Mouse (Mus musculus) liver, adult 2 months (tissue): ENCODE measurements around the gene Cul9. TPM values are rescaled to one million over a fixed set of nuclear protein-coding genes. Genes with fewer than 3 reads are reported as not detected.

ENCODE experiments used
- DNase-seq: peaks from one replicate; pipeline ENCODE4 v3.0.0-alpha.2; 2011; ENCODE audit warnings: low read depth, low spot score; ENCODE audit errors: extremely low read depth
- H3K27ac ChIP-seq: fragments of 200-500 bp; replicated peaks from 2 replicates; pipeline ENCODE4 v1.5.1; 2012; ENCODE audit warnings: low read depth, mild to moderate bottlenecking, control low read depth, inconsistent platforms, low read length; ENCODE audit not compliant: insufficient read depth
- H3K27me3 ChIP-seq: fragments of 200-500 bp; 2 replicates; pipeline ENCODE4 v1.6.1; 2012; ENCODE audit warnings: mild to moderate bottlenecking, moderate library complexity, low read length, inconsistent platforms; ENCODE audit not compliant: control insufficient read depth, insufficient read depth
- H3K36me3 ChIP-seq: fragments of 200-500 bp; 2 replicates; pipeline ENCODE4 v1.6.1; 2012; ENCODE audit warnings: low read length, inconsistent platforms; ENCODE audit not compliant: control insufficient read depth, insufficient read depth
- H3K4me1 ChIP-seq: fragments of 200-500 bp; 2 replicates; pipeline ENCODE4 v1.6.1; 2011; ENCODE audit warnings: low read length; ENCODE audit not compliant: control insufficient read depth, insufficient read depth
- H3K4me3 ChIP-seq: fragments of 200-500 bp; 2 replicates; pipeline ENCODE4 v1.5.1; 2011; ENCODE audit warnings: low read depth, mild to moderate bottlenecking, control low read depth, low read length, moderate library complexity; ENCODE audit not compliant: insufficient read depth
- H3K79me2 ChIP-seq: fragments of 200-500 bp; 2 replicates; pipeline ENCODE4 v1.6.1; 2012; ENCODE audit warnings: inconsistent platforms, mild to moderate bottlenecking, low read length, moderate library complexity; ENCODE audit not compliant: control insufficient read depth, insufficient read depth
- H3K9ac ChIP-seq: fragments of 200-500 bp; 2 replicates; pipeline ENCODE4 v1.6.1; 2012; ENCODE audit warnings: low read depth, mild to moderate bottlenecking, control low read depth, inconsistent platforms, low read length
- CTCF ChIP-seq: fragments of 200-500 bp; IDR thresholded peaks from 2 replicates; pipeline ENCODE4 v1.5.1; 2011; ENCODE audit warnings: low read depth, low read length, control low read depth
- POLR2A ChIP-seq: fragments of 200-500 bp; IDR thresholded peaks from 2 replicates; pipeline ENCODE4 v1.6.1; 2011; ENCODE audit warnings: low read length, control low read depth; ENCODE audit not compliant: insufficient read depth; ENCODE audit errors: extremely low read depth
- WGBS: fragments of 180-500 bp; shearing (Covaris S2); methylation state at CpG from one replicate; pipeline ENCODE4 v1.1.7; 2018; 5-methylcytosine and 5-hydroxymethylcytosine counted together
- polyA plus RNA-seq: library from polyadenylated mRNA; depleted of rRNA; stranded (reverse); fragments of >200 nt; gene quantifications from 2 replicates; pipeline ENCODE4 v1.2.3, GENCODE M21; 2012
- total RNA-seq: library from RNA; depleted of rRNA; stranded (reverse); fragments of >200 nt; gene quantifications from 2 replicates; pipeline ENCODE4 v1.2.3, GENCODE M21; 2014

Cul9 gene
- total and polyA plus RNA-seq, 2 experiments = 4.1 to 10.1 TPM

GRCm38 (mm10) chr17:46555673-46556583 lies 9.7 kb upstream of the Cul9 start, which contains the start of gene Srf:
Gene Srf (minus strand): TSS chr17:46556175.
- Histone ChIP-seq H3K27me3 (no peaks in the 10 kb centered on the region), H3K9ac (peak within 1 kb of the TSS; percentile 95), H3K27ac (peak within 1 kb of the TSS; percentile 51), H3K4me1 (peaks cover 7% of the 10 kb centered on the region; the same call in 1 of the 2 replicates), H3K36me3 (no peaks in the 10 kb centered on the region), H3K79me2 (peaks cover 13% of the 10 kb centered on the region; the same call in 1 of the 2 replicates), H3K4me3 (peak within 1 kb of the TSS; percentile 96)
- peak; percentile 93 for DNase-seq
- under 1% methylated on average over 86 of the region's 87 CpGs for WGBS
- TF ChIP-seq POLR2A (peak; percentile 50; the same call in 1 of the 2 replicates), CTCF (peak; percentile 46)

- Histone ChIP-seq H3K27me3 (no peaks in the 10 kb centered on the region), H3K4me1 (peaks cover 7% of the 10 kb centered on the region; the same call in 1 of the 2 replicates), H3K36me3 (no peaks in the 10 kb centered on the region), H3K4me3 (peak overlapping the region; percentile 96), H3K27ac (no peak overlapping the region; the same call in 1 of the 2 replicates), H3K79me2 (peaks cover 13% of the 10 kb centered on the region; the same call in 1 of the 2 replicates), H3K9ac (peak overlapping the region; percentile 95)
- DNase-seq = no peak
- TF ChIP-seq CTCF (no peak), POLR2A (no peak)
- under 1% methylated on average over 74 of the region's 75 CpGs for WGBS
Observed at GRCm38 (mm10) chr17:46554977-46555672, 8.9 kb upstream of the Cul9 start.

DNA sequence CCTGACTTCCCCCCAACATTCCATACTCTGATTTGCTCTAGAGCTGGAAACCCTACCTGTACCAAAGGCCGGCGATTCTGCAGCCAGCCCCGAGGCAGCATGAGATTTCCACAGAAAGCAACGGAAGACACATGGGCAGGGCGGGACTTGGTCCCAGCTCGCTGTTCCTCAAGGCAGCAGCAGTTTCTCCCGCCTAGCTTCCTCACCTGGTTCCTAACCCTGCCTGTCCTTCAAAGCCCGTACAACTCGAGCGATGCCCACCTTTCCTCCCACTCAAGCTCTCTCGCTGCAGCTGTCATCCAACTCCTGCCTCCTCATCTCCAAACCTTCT lies 8.4 kb upstream of the Cul9 start:
- H3K27me3 ChIP-seq = no peaks in the 10 kb centered on the region
- H3K4me1 ChIP-seq = peaks cover 7% of the 10 kb centered on the region; the same call in 1 of the 2 replicates
- H3K36me3 ChIP-seq = no peaks in the 10 kb centered on the region
- peak overlapping the region; percentile 95 for H3K9ac ChIP-seq
- peak overlapping the region; percentile 96 for H3K4me3 ChIP-seq
- H3K79me2 ChIP-seq = peaks cover 13% of the 10 kb centered on the region; the same call in 1 of the 2 replicates
- no peak for TF ChIP-seq CTCF
- no peak for TF ChIP-seq POLR2A
- DNase-seq = peak; percentile 13
- H3K27ac ChIP-seq = no peak overlapping the region
- WGBS = 2% methylated on average over 11 of the region's 11 CpGs

DNA sequence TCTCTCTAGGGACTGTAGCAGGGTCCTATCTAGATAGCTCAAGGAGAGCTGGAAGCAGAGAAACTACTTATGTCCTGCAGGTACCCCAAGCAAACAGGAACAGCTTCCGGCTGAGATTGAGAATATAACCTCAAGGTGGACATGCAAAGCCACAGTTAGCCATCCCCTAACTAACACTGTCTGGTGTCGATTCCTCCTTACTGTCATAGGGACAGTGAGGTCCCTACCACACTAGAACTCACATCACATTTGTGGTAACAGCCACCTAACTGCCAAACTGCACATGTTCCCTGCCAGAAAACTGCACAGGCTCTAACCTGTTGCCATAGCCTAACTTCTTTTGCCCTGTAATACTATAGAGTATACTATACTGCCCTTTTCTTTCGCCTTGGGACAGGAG lies 7.7 kb upstream of the Cul9 start:
- H3K36me3 ChIP-seq = no peaks in the 10 kb centered on the region
- peaks cover 7% of the 10 kb centered on the region; the same call in 1 of the 2 replicates for H3K4me1 ChIP-seq
- no peak for TF ChIP-seq POLR2A
- no peak for TF ChIP-seq CTCF
- no peak overlapping the region for H3K9ac ChIP-seq
- H3K79me2 ChIP-seq = peaks cover 13% of the 10 kb centered on the region; the same call in 1 of the 2 replicates
- WGBS = 80% methylated on average over 3 of the region's 3 CpGs
- no peak overlapping the region for H3K27ac ChIP-seq
- H3K27me3 ChIP-seq = no peaks in the 10 kb centered on the region
- DNase-seq = no peak
- no peak overlapping the region for H3K4me3 ChIP-seq

DNA sequence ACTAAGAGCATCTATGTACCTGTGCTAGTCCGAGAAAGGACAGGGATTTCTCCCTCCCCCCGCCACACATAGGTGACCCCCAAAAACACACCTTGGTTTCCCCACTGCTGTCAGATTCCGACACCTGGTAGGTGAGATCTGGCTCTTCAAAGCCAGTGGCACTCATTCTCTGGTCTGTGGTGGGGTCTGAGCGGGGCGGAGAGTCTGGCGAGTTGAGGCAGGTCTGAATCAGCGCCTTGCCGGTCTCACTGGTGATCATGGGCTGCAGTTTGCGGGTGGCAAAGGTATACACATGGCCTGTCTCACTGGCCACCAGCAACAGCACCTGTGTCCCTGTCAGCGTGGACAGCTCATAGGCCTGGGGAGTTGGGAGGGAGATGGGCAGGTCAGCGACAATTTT lies 7.3 kb upstream of the Cul9 start:
- 91% methylated on average over 11 of the region's 11 CpGs for WGBS
- Histone ChIP-seq H3K27me3 (no peaks in the 10 kb centered on the region), H3K9ac (no peak overlapping the region), H3K27ac (no peak overlapping the region), H3K79me2 (peaks cover 13% of the 10 kb centered on the region; the same call in 1 of the 2 replicates), H3K36me3 (no peaks in the 10 kb centered on the region), H3K4me3 (no peak overlapping the region), H3K4me1 (peaks cover 7% of the 10 kb centered on the region; the same call in 1 of the 2 replicates)
- TF ChIP-seq CTCF = no peak
- TF ChIP-seq POLR2A = no peak
- no peak for DNase-seq
